Mouse (Mus musculus): ENCODE measurements around the gene Gm49369.

- TF ChIP-seq CTCF (IDR thresholded peaks at IDR 0.05; ENCODE audit: extremely low read depth, insufficient read length, insufficient replicate concordance, low read depth, low read length): no peak
- TF ChIP-seq POLR2A (IDR thresholded peaks at IDR 0.05; ENCODE audit: low read depth, low read length): no peak
These were observed 21.7 kb downstream of the Gm49369 start for GRCm38 (mm10) chr7:142360743-142361142.
